Mouse (Mus musculus) right cerebral cortex, adult 2 months (tissue): Measurements from ENCODE around the gene 1500009L16Rik.

Experiments
- DNase-seq, 2 experiments: peaks; one replicate each; pipeline ENCODE4 v3.0.0; 2021 to 2022; ENCODE audit warnings: low spot score in 2 of 2

Gene 1500009L16Rik

GRCm38 (mm10) chr10:83760535-83760934, 37.9 kb downstream of the 1500009L16Rik start:
- no peak for DNase-seq

- no peak for DNase-seq
Observed at GRCm38 (mm10) chr10:83763891-83764290, 41.2 kb downstream of the 1500009L16Rik start.

GRCm38 (mm10) chr10:83766882-83767281, 44.2 kb downstream of the 1500009L16Rik start:
- no peak for DNase-seq

- DNase-seq, result peak; percentile 73 to 83
Observed at GRCm38 (mm10) chr10:83776272-83776878, 53.7 kb downstream of the 1500009L16Rik start.

GRCm38 (mm10) chr10:83777253-83777652, 54.6 kb downstream of the 1500009L16Rik start:
- no peak for DNase-seq

GRCm38 (mm10) chr10:83781854-83782253, 59.2 kb downstream of the 1500009L16Rik start:
- DNase-seq, result no peak

GRCm38 (mm10) chr10:83782371-83783120, 59.9 kb downstream of the 1500009L16Rik start:
- DNase-seq, result no peak

GRCm38 (mm10) chr10:83785003-83785402, 62.3 kb downstream of the 1500009L16Rik start:
- peak; percentile 32 to 43 for DNase-seq

- DNase-seq, result no peak
Observed at GRCm38 (mm10) chr10:83785627-83786392, 63.1 kb downstream of the 1500009L16Rik start.

- DNase-seq, result no peak
Observed at GRCm38 (mm10) chr10:83795088-83795487, 72.4 kb downstream of the 1500009L16Rik start.

GRCm38 (mm10) chr10:83795500-83795899, 72.8 kb downstream of the 1500009L16Rik start:
- no peak for DNase-seq

- no peak for DNase-seq
Observed at GRCm38 (mm10) chr10:83804021-83804420, 81.4 kb downstream of the 1500009L16Rik start.

GRCm38 (mm10) chr10:83805201-83805718, 82.6 kb downstream of the 1500009L16Rik start:
- DNase-seq, result no peak

- no peak for DNase-seq
Observed at GRCm38 (mm10) chr10:83807251-83807650, 84.6 kb downstream of the 1500009L16Rik start.
